Mouse (Mus musculus) hindbrain, embryonic 15.5 days (tissue): ENCODE results near the gene Thtpa. TPM values are rescaled to one million over a fixed set of nuclear protein-coding genes. Genes with fewer than 3 reads are reported as not detected.

Experiments used
- ATAC-seq: fragments of 200-750 bp; cut with Nextera tagmentation; 2 replicates; pipeline ENCODE4 v1.8.0; 2017; ENCODE audit warnings: low read depth, moderate number of reproducible peaks, moderate TSS enrichment; ENCODE audit not compliant: low FRiP score
- H3K27ac ChIP-seq: fragments of 300-500 bp; sonication (generic); replicated peaks from 2 replicates; pipeline ENCODE4 v1.5.1; 2015; ENCODE audit warnings: mild to moderate bottlenecking, inconsistent platforms
- H3K27me3 ChIP-seq: fragments of 300-500 bp; sonication (generic); 2 replicates; pipeline ENCODE4 v1.6.1; 2015; ENCODE audit warnings: control low read depth, inconsistent platforms
- H3K36me3 ChIP-seq: fragments of 300-500 bp; sonication (generic); 2 replicates; pipeline ENCODE4 v1.6.1; 2015; ENCODE audit warnings: control low read depth, inconsistent platforms
- H3K4me1 ChIP-seq: fragments of 300-500 bp; sonication (generic); replicated peaks from 2 replicates; pipeline ENCODE4 v1.6.1; 2015; ENCODE audit warnings: control low read depth, inconsistent platforms
- H3K4me2 ChIP-seq: fragments of 300-500 bp; sonication (generic); 2 replicates; pipeline ENCODE4 v1.6.1; 2015; ENCODE audit warnings: moderate library complexity, mild to moderate bottlenecking, inconsistent platforms
- H3K4me3 ChIP-seq: fragments of 300-500 bp; sonication (generic); 2 replicates; pipeline ENCODE4 v1.5.1; 2015; ENCODE audit warnings: mild to moderate bottlenecking, inconsistent platforms
- H3K9ac ChIP-seq: fragments of 300-500 bp; sonication (generic); 2 replicates; pipeline ENCODE4 v1.6.1; 2015; ENCODE audit warnings: inconsistent platforms
- H3K9me3 ChIP-seq: fragments of 300-500 bp; sonication (generic); 2 replicates; pipeline ENCODE4 v1.6.1; 2016; ENCODE audit warnings: control low read depth, inconsistent platforms
- WGBS: fragments of 180-500 bp; shearing (Covaris S2); methylation state at CpG from one replicate; pipeline ENCODE4 v1.1.7; 2015; 5-methylcytosine and 5-hydroxymethylcytosine counted together
- polyA plus RNA-seq: library from polyadenylated mRNA; unstranded; fragments of >200 nt; fragmentation: Nextera tagmentation; extraction: Ambion mirVana; gene quantifications from 2 replicates; pipeline ENCODE4 v1.2.1, GENCODE M21; 2015

Gene Thtpa
- 29.4 and 32.6 TPM in 2 replicates for polyA plus RNA-seq

DNA sequence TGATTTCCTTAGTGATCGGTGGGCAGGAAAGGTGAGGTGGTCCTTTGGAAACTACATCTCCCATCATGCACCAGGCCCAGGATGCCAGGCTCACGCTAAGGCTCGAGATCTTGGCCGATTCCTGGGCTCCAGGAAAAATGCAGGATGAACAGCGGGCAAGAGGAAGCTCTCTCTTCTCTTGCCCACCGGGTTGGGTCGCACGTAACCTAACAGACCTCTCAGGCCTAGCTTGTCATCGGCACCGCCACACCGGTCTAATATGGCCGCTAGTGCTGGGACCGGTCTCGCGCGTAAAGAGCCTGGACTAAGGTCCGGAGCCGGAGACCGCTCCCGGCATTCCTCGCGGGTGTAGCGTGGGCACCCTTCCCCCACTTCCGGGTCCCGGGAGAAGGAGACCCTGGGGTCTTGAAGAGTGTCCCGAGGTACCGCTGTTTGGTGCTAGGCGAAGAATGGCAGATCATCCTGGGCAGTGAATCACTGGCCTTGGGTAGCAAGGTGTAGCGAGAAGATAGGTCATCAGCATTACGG is at the start of gene Thtpa:
Gene Thtpa (plus strand): TSS at position 81 of the 528 bp plus-strand sequence.
- peaks cover 55% of the 10 kb centered on the region for H3K4me1 ChIP-seq
- under 1% methylated on average over 30 of the region's 30 CpGs for WGBS
- peak; percentile 48 for ATAC-seq

DNA sequence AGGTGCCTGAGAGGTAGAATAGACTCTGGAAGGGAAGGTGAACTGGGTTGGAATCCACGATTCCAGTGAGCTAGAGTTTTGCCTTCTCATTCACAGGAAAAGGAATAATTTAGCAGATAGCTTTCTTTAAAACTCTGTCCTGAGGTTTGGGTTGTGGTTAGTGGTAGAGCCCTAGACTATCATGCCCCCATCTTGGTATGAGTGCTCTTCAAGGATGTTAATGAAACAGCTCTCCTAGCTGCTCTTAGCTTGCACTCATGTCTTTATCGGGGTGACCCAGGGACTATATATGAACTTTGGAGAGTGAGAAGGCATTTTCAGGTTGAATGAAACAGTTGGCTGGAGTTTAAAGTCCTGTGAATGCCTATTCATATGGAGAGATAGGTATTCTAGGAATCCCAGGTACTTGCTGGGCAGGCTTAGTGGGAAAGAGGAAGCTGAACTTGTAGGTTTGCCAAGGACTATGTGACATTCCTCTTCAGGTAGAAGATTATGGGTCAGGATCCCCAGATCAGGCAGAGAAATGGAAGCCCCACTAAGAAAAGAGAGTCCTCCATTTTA is 46.5 kb upstream of the Thtpa start:
- Histone ChIP-seq H3K9ac (no peak overlapping the region), H3K27me3 (no peaks in the 10 kb centered on the region), H3K4me3 (no peak overlapping the region), H3K9me3 (no peaks in the 10 kb centered on the region), H3K36me3 (no peaks in the 10 kb centered on the region), H3K27ac (no peak overlapping the region), H3K4me1 (peaks cover 10% of the 10 kb centered on the region), H3K4me2 (no peak overlapping the region)
- 83% methylated on average over 2 of the region's 2 CpGs for WGBS
- ATAC-seq: no peak

More for the DNA sequence above, at the start of gene Thtpa:
- Histone ChIP-seq H3K9ac (peak within 1 kb of the TSS; percentile 74), H3K27ac (peak within 1 kb of the TSS; percentile 96), H3K4me2 (peak within 1 kb of the TSS; percentile 71), H3K27me3 (no peaks in the 10 kb centered on the region), H3K4me3 (peak within 1 kb of the TSS; percentile 69), H3K36me3 (no peaks in the 10 kb centered on the region; the same call in 1 of the 2 replicates), H3K9me3 (no peaks in the 10 kb centered on the region)

DNA sequence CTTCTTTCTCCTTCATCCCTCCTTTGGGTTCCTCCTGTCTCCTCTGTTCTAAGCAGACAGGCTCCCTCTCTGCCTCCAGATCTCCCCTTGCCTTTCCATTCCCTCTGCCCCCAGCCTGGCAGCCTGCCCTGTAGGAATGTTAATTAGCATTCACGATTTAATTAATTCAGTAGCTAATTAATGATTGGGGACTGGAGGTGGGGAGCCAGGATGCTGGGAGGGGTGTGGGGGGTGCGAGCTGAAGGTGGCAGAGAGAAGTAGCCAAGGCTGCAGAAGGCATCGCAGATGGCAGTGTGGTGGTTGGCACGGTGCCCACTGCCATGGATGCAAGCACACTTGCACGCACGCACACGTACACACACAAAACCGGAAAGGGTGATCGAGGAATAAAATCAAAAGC is 42.1 kb upstream of the Thtpa start:
- peak; percentile 49 for ATAC-seq
- H3K4me1 ChIP-seq: peaks cover 43% of the 10 kb centered on the region
- no peak overlapping the region for H3K9ac ChIP-seq
- no peaks in the 10 kb centered on the region for H3K36me3 ChIP-seq
- H3K4me2 ChIP-seq: peak overlapping the region; percentile 58
- no peaks in the 10 kb centered on the region for H3K27me3 ChIP-seq
- H3K4me3 ChIP-seq: peak overlapping the region; percentile 42; the same call in 1 of the 2 replicates
- H3K9me3 ChIP-seq: no peaks in the 10 kb centered on the region
- peak overlapping the region; percentile 97 for H3K27ac ChIP-seq
- 41% methylated on average over 9 of the region's 9 CpGs for WGBS

DNA sequence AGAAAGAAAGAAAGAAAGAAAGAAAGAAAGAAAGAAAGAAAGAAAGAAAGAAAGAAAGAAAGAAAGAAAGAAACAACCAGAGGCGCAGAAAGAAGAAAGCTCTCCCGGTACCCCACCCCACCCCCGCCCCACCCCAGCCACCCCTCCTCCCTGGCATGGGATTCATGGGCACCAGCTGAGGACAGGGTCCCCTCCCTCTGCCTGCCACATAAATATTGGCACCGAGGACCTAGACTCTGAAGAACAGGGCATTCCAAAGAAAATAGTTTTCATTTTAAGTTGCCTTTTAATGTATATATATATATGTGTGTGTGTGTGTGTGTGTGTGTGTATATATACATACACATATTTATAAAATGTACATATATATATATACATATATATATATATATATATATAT is 41.5 kb upstream of the Thtpa start:
- peak overlapping the region; percentile 97 for H3K27ac ChIP-seq
- H3K4me2 ChIP-seq: peak overlapping the region; percentile 58
- no peaks in the 10 kb centered on the region for H3K27me3 ChIP-seq
- H3K9ac ChIP-seq: no peak overlapping the region
- WGBS: 41% methylated on average over 4 of the region's 4 CpGs
- H3K9me3 ChIP-seq: no peaks in the 10 kb centered on the region
- H3K4me3 ChIP-seq: peak overlapping the region; percentile 42
- H3K36me3 ChIP-seq: no peaks in the 10 kb centered on the region
- no peak for ATAC-seq
- H3K4me1 ChIP-seq: peaks cover 48% of the 10 kb centered on the region

DNA sequence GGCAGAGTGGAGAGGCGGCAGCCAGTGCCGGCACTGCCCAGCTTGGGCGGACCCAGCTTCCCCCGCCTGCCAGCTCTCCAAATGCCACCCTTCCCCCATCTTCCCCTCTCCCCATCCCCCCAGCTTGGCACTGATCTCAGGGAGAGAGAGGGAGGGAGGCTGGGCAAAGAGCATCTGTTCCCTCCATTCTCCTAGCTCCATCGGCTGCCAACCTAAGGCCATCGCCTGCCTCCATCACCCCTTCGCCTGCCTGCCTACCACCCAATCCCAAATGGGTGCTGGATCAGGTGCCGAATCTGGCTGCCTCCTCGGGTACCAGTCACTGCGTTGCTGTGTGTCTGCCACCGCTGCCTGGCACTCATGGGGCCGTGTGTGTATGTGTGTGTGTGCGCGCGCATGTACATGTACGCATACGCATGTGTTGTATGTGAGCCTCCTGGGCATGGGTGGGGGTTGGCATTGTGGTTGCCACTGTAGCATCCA is 40.8 kb upstream of the Thtpa start:
- peak; percentile 83 for ATAC-seq
- WGBS: 38% methylated on average over 17 of the region's 17 CpGs
- Histone ChIP-seq H3K9ac (peak overlapping the region; percentile 49), H3K27ac (peak overlapping the region; percentile 97), H3K9me3 (no peaks in the 10 kb centered on the region), H3K36me3 (no peaks in the 10 kb centered on the region), H3K4me3 (peak overlapping the region; percentile 42), H3K4me2 (peak overlapping the region; percentile 58), H3K27me3 (no peaks in the 10 kb centered on the region), H3K4me1 (peaks cover 55% of the 10 kb centered on the region)

DNA sequence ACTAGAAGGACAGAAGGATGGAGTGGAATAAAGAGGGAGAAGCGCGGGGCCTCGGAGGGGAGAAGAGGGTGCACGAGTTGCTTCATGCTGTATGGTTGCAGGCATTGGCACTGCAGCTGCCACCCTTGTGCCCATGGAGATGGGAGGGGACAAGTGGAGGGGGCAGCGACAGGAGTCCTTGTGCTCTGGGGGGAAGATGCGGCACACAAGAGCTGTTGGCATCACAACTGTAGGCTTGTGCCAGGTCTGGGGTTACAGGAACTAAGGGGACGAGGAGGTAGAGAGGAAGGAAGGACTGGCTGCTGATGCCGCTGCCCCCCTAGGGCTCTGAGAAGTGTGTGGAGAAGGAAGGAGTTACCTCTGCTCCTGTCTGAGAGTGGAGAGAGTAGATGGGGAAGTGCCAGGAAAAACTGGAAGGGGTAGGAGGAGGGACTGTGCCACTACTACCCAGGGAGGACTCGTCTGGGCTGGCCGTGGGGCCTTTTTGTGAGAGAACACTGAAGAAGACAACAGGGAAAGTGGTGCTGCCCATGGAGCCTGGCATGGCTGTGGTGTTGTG is 40.3 kb upstream of the Thtpa start:
- peak overlapping the region; percentile 49 for H3K9ac ChIP-seq
- H3K9me3 ChIP-seq: no peaks in the 10 kb centered on the region
- H3K27me3 ChIP-seq: no peaks in the 10 kb centered on the region
- peak overlapping the region; percentile 42 for H3K4me3 ChIP-seq
- 50% methylated on average over 10 of the region's 10 CpGs for WGBS
- ATAC-seq: peak; percentile 59
- H3K36me3 ChIP-seq: no peaks in the 10 kb centered on the region
- peak overlapping the region; percentile 58 for H3K4me2 ChIP-seq
- H3K27ac ChIP-seq: peak overlapping the region; percentile 97
- peaks cover 61% of the 10 kb centered on the region for H3K4me1 ChIP-seq

DNA sequence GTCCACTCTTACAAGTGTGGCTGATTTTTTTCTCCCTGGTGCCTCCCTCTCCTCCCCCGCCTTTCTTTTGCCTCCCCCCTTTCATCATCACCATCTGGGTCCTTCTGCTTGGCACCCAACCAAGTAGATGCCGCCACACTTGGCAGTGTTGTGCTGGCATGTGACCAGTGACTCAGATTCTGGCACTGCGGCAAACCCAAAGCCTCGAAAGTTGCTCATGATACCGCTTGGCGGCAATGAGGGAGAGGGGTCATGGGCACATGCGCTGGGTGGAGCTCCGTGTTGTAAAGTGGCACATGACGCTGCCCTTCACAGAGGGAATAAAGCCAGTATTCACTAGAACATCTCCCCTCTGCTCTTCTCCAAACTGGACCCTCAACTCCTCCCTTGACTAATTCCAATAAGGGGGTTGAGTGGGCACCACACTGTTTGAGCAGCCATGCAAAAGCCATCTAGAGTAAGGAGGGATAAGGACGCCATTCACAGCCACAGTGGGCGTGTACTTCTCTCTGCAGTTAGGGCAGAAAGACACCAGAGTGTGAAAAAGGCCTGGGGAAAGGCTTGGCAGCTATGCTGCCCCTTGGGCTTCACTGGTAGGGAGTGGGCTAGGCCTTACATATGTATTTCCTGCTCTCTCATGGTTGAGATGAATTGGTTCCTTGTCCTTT is 39.3 kb upstream of the Thtpa start:
- Histone ChIP-seq H3K27me3 (no peaks in the 10 kb centered on the region), H3K9ac (no peak overlapping the region)
- ATAC-seq: peak; percentile 40

DNA sequence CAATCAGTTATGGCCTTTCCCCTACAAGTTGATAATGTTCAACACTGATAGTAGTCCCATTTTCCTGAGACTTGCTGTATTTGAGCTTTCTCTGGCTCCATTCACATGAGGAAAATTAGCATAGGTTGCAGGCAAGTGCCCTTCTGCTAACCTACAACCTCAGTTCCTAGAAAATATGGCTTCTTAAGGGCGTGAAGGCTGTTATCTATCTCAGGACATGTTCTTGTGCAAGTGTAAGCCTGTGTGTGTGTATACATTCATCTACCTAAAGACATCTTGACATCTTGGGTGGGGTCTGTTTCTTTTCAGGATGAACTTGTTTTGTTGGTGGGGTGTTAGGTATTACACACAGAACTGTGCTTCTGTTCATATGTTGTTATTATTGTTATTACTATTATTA is 35.6 kb upstream of the Thtpa start:
- peaks cover 89% of the 10 kb centered on the region for H3K4me1 ChIP-seq
- H3K27ac ChIP-seq: no peak overlapping the region

More for the DNA sequence above, 39.3 kb upstream of the Thtpa start:
- no peaks in the 10 kb centered on the region for H3K9me3 ChIP-seq
- H3K4me1 ChIP-seq: peaks cover 68% of the 10 kb centered on the region
- peak overlapping the region; percentile 58 for H3K4me2 ChIP-seq
- H3K27ac ChIP-seq: peak overlapping the region; percentile 97
- WGBS: 49% methylated on average over 11 of the region's 11 CpGs
- H3K4me3 ChIP-seq: peak overlapping the region; percentile 42
- H3K36me3 ChIP-seq: no peaks in the 10 kb centered on the region

DNA sequence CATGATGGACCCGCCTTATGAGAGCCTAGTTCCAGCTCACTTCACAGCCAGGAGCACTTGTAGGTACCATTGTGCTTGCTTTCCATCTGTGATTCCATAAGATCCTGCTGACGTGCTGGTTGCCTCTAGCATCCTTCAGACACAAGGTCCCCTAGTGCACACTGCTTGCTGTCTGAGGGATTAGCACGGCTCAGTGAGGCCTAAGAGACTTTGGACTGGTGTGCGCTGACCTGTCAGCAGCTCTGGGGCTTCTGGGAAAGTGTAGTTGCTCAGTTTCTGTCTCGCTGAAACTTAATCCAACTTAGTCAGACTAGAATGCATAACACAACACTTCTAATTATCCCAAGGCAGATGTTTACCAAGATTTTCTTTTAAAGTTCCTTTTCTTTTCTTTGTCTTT is 34.7 kb upstream of the Thtpa start:
- Histone ChIP-seq H3K4me2 (peak overlapping the region; percentile 14; the same call in 1 of the 2 replicates), H3K9ac (no peak overlapping the region), H3K36me3 (peaks cover 5% of the 10 kb centered on the region; the same call in 1 of the 2 replicates), H3K4me1 (peaks cover 80% of the 10 kb centered on the region), H3K27me3 (no peaks in the 10 kb centered on the region), H3K4me3 (no peak overlapping the region), H3K27ac (peak overlapping the region; percentile 1; the same call in 1 of the 2 replicates), H3K9me3 (no peaks in the 10 kb centered on the region)
- 62% methylated on average over 5 of the region's 5 CpGs for WGBS
- ATAC-seq: no peak

More for the DNA sequence above, 35.6 kb upstream of the Thtpa start:
- H3K36me3 ChIP-seq: no peaks in the 10 kb centered on the region; the same call in 1 of the 2 replicates
- no peak for ATAC-seq
- no peak overlapping the region for H3K4me3 ChIP-seq
- peak overlapping the region; percentile 58 for H3K4me2 ChIP-seq
- no peaks in the 10 kb centered on the region for H3K27me3 ChIP-seq
- 95% methylated on average over 1 of the region's 1 CpGs for WGBS
- no peak overlapping the region for H3K9ac ChIP-seq
- H3K9me3 ChIP-seq: no peaks in the 10 kb centered on the region

DNA sequence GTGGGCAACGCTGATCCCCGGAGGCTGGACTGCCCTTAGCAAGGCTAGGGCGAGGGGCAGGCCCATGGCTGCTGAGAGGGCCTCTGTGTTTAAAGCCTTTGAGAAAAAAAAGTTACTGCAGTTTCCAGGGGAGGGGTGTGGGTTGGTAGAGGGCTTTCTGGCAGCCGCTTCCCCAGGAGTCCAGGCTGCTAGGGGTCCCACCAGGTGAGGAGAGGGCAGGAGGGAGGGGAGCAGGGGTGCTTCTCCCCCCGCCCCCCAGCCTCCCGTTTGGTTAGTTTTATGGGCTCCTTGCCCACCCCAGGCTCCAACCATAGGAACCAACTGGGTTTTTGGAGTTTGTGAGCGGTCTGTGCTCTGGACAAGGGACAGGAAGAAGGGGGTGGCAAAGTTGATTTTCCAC is 32.7 kb upstream of the Thtpa start:
- WGBS: 50% methylated on average over 7 of the region's 7 CpGs
- Histone ChIP-seq H3K27me3 (no peaks in the 10 kb centered on the region), H3K36me3 (peaks cover 24% of the 10 kb centered on the region), H3K4me3 (no peak overlapping the region), H3K9me3 (no peaks in the 10 kb centered on the region), H3K27ac (peak overlapping the region; percentile 3; the same call in 1 of the 2 replicates), H3K9ac (no peak overlapping the region), H3K4me1 (peaks cover 63% of the 10 kb centered on the region), H3K4me2 (no peak overlapping the region)
- ATAC-seq: no peak

DNA sequence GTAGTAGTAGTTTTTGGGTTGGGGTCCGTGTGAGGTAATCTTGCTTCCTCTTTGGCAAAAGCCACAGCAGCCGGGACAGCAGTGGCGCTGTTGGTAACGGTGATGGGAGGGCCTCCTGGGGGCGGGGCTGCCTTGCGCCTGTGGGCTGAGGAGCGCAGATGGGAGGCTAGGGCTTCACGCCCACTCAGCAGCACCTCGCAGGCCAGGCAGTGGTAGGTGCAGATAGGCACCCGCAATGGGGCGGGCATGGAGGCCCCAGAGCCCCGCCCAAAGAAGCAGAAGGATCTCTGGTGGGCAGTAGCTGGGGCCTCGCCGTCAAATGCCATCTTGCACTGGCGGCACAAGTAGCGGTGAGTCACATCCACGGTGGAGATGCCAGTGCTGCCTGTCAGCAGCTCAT is 32.0 kb upstream of the Thtpa start:
- H3K4me3 ChIP-seq: no peak overlapping the region
- peak; percentile 45; the same call in 1 of the 2 replicates for ATAC-seq
- peaks cover 55% of the 10 kb centered on the region for H3K4me1 ChIP-seq
- peak overlapping the region; percentile 31 for H3K4me2 ChIP-seq
- H3K36me3 ChIP-seq: peaks cover 25% of the 10 kb centered on the region
- peak overlapping the region; percentile 60 for H3K27ac ChIP-seq
- H3K9ac ChIP-seq: no peak overlapping the region; the same call in 1 of the 2 replicates
- H3K9me3 ChIP-seq: no peaks in the 10 kb centered on the region
- H3K27me3 ChIP-seq: no peaks in the 10 kb centered on the region
- WGBS: 28% methylated on average over 17 of the region's 17 CpGs

DNA sequence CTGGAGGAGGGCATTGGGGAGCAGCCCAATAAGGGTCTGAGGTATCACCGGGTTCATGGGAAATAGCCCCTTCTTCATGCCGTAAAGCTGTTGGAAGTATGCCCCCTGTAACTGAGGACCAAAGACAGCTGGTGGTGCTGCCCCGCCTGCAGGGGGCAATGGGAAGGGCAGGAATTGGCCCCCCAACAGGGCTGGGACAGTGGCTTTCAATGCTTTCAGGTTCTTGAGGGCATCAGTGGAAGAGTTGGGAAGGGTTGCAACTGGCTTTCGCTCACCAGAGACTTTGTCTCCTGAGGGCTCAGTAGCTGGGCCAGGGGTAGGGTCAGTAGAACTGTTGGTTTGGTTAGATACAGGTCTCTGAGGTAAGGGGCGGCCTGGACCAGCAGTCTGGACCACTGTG is 31.5 kb upstream of the Thtpa start:
- no peak for ATAC-seq
- Histone ChIP-seq H3K9ac (no peak overlapping the region; the same call in 1 of the 2 replicates), H3K27me3 (no peaks in the 10 kb centered on the region), H3K4me1 (peaks cover 50% of the 10 kb centered on the region), H3K9me3 (no peaks in the 10 kb centered on the region), H3K27ac (peak overlapping the region; percentile 60), H3K36me3 (peaks cover 29% of the 10 kb centered on the region), H3K4me3 (no peak overlapping the region), H3K4me2 (peak overlapping the region; percentile 31; the same call in 1 of the 2 replicates)
- 84% methylated on average over 5 of the region's 5 CpGs for WGBS
